Mouse (Mus musculus): Measurements from ENCODE around the gene Emilin3. TPM values are rescaled to one million over a fixed set of nuclear protein-coding genes. Genes with fewer than 3 reads are reported as not detected.

Gene Emilin3
- total RNA-seq, 1 experiment from 2014 or later: 0.15 TPM

DNA sequence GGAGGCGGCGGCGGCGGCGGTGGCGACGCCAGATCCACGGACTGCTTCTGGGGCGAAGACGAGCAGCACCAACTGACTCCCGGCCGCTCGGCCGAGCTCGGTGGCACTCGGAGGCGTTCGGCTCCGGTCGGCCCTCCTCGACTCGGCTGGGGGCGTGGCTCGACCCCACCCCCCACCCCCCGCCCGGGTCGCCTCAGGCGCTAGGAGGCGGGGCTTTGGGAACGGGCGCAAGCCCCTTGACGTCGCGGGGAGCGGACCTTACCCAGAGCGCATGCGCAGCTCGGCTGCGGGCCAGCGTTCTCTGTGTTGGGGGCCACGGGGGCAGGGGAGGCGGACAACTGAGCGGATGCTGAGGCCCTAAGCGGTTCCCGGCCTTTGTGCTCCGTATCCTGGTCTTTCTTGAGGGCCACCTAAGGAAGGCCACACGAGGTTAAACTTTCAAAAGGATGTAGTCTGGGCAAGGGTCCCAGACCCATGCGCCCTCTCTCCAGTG, 39.2 kb downstream of the Emilin3 start, which contains the start of gene Zhx3:
Zhx3 (minus strand) TSS at position 109 of the 493 bp plus-strand sequence.
- peak; percentile 96 for DNase-seq

DNA sequence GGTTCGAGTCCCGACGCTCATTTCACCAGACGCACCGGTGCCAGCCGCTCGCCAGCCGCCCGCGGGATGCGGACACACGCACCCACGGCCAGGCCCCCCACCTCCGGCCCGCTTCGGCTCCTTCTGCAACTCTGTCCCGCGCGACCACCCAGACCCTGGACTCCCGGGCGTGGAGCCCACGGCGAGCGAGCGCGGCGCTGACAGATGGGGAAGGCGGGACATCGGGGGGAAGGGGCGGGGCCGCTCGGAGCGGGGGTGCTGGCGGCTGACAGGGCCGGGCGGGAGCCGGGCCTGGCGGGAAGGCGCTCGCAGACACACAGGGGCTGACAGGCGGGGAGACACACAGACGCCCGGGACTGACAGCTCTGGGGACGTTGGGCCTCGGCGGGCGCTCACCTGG, 39.7 kb downstream of the Emilin3 start:
- peak; percentile 90 for DNase-seq

DNA sequence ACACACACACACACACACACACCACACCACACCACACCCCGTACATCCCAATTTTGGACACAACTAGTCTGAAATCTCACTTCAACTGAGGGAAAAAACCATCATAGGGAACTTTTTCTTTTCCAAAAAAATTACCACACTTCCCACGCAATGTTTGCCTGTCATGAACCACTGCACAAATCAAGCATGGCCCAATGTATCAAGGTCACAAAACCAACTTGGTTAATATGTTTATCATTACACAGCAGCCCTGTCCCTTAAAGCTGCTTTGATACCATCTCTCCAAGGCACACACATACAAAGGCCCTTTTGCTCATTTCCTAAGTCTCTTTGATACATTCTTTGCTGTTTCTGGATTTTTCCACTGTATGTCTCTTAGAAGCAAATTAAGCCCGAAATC, 40.8 kb downstream of the Emilin3 start:
- DNase-seq: no peak

DNA sequence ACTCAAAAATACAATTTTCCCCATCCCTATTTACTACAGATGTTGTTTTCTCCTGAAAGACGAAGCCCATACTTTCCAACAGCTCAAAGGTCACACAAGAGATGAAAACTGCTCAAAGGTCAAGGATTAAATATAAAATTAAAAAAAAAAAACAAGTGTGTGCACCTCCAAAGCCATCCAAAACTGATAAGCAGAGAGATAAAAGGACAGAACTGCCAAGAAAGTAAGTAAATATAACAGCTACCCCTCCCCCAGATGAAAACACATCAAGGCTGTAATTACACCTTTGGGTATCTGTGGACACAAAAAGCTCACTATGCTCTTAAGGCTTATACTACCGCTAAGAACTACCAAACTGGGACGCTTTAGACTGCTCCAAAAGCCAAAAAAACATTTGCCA, 42.7 kb downstream of the Emilin3 start:
- DNase-seq: no peak

DNA sequence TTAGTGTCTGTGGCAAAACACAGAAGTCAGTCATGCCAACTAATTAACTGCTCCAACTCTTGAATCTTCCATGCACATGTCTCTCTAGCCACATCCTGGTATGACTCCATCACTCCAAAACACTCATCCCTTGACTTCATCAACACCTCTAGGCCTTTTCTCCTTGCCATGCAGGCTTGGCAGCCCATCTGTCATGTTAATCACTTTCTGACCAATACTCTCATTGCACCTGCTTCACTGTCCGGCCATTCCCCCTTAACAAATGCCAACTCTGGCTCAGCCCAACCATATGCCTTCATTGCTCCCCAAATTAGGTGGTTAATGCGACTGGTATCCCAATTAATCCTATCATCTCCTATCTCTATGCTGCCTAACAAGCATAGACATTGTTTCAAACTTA, 46.9 kb downstream of the Emilin3 start:
- no peak for DNase-seq

DNA sequence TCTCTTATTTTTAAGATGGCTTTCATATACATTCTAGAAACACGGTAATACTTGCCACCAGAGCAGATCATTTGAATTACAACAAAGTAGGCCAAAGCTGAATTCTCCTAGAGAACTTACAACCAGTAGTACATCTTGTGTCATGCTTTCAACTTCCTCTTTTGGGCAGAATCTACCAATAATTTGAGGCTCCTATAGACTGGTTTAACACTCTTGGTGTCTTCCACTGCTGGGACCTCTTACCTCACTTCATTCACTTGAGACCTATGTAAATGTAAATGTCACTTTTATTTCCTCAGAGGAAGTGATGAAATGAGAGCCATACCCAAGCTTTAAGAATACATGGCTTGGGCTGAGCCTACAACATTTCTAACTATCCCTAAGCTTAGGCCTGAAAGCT, 48.0 kb downstream of the Emilin3 start:
- no peak for DNase-seq

DNA sequence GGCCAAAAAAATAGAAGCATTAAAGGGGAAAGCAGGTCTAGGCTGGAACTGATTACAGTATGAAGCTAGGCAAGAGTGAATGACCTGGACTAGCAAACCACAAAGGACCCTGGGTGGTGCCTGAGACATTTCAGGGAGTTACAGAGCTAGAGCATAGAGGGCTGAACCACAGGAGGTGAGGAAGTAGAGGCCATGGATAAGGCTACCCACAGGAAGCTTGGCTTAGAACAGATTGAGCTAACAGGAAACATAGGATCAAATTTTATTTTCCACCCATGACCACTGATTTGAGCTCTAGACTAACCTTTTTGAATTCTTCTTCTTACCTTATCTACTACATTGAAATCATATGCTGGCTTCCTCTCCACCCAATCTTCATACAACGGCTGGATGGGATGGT, 51.8 kb downstream of the Emilin3 start:
- no peak for DNase-seq

Other genes with a start within 250 kb of the Emilin3 start
- 69.7 and 93.2 TPM in 2 replicates for gene Plcg1, start 181.0 kb downstream of the Emilin3 start, total RNA-seq (2021)
- gene Zhx3, start 39.3 kb downstream of the Emilin3 start, total RNA-seq (2021): 87.8 and 103 TPM in 2 replicates
- gene Lpin3, start 31.7 kb downstream of the Emilin3 start, total RNA-seq (2021): 36.2 and 42.1 TPM in 2 replicates
- gene Chd6, start 196.7 kb upstream of the Emilin3 start, total RNA-seq (2021): 38.3 and 47.0 TPM in 2 replicates